Mouse (Mus musculus) cerebellum, adult 9-11 months (tissue): Measurements from ENCODE around the gene Limch1.

ENCODE experiments used
- DNase-seq: peaks from one replicate; pipeline ENCODE4 v3.0.0; 2022

Gene Limch1

GRCm38 (mm10) chr5:66836892-66837291 is 91.3 kb downstream of the Limch1 start:
- DNase-seq, result no peak

- DNase-seq, result no peak
Observed at GRCm38 (mm10) chr5:66841971-66842370, 96.3 kb downstream of the Limch1 start.

- DNase-seq, result no peak
Observed at GRCm38 (mm10) chr5:66842776-66843175, 97.1 kb downstream of the Limch1 start.

GRCm38 (mm10) chr5:66848136-66848535 is 102.5 kb downstream of the Limch1 start:
- no peak for DNase-seq

- no peak for DNase-seq
Observed at GRCm38 (mm10) chr5:66849148-66849547, 103.5 kb downstream of the Limch1 start.

- no peak for DNase-seq
Observed at GRCm38 (mm10) chr5:66850721-66851251, 105.2 kb downstream of the Limch1 start.

GRCm38 (mm10) chr5:66851708-66852107 is 106.1 kb downstream of the Limch1 start:
- DNase-seq, result no peak

GRCm38 (mm10) chr5:66854263-66854662 is 108.6 kb downstream of the Limch1 start:
- no peak for DNase-seq

GRCm38 (mm10) chr5:66855358-66856107 is 109.9 kb downstream of the Limch1 start:
- no peak for DNase-seq

- no peak for DNase-seq
Observed at GRCm38 (mm10) chr5:66859506-66859905, 113.9 kb downstream of the Limch1 start.

GRCm38 (mm10) chr5:66861232-66862035 is 115.8 kb downstream of the Limch1 start:
- peak; percentile 32 for DNase-seq

- DNase-seq, result peak; percentile 52
Observed at GRCm38 (mm10) chr5:66862151-66862550, 116.5 kb downstream of the Limch1 start.

GRCm38 (mm10) chr5:66865229-66865628 is 119.6 kb downstream of the Limch1 start:
- no peak for DNase-seq

GRCm38 (mm10) chr5:66866019-66866418 is 120.4 kb downstream of the Limch1 start:
- DNase-seq, result peak; percentile 65

GRCm38 (mm10) chr5:66869545-66869944 is 123.9 kb downstream of the Limch1 start:
- DNase-seq, result no peak

GRCm38 (mm10) chr5:66871521-66872050 is 126.0 kb downstream of the Limch1 start:
- no peak for DNase-seq

GRCm38 (mm10) chr5:66872053-66872452 is 126.4 kb downstream of the Limch1 start:
- peak; percentile 52 for DNase-seq

GRCm38 (mm10) chr5:66872681-66873080 is 127.1 kb downstream of the Limch1 start:
- DNase-seq, result no peak

- no peak for DNase-seq
Observed at GRCm38 (mm10) chr5:66876018-66876805, 130.6 kb downstream of the Limch1 start.

- no peak for DNase-seq
Observed at GRCm38 (mm10) chr5:66877066-66877465, 131.4 kb downstream of the Limch1 start.

GRCm38 (mm10) chr5:66881901-66882341 is 136.3 kb downstream of the Limch1 start:
- no peak for DNase-seq

- DNase-seq, result no peak
Observed at GRCm38 (mm10) chr5:66882718-66883117, 137.1 kb downstream of the Limch1 start.

GRCm38 (mm10) chr5:66884505-66884904 is 138.9 kb downstream of the Limch1 start:
- DNase-seq, result no peak
